Mouse (Mus musculus) CH12.LX (cell line): ENCODE results near the gene Usp49. TPM values are rescaled to one million over a fixed set of nuclear protein-coding genes. Genes with fewer than 3 reads are reported as not detected.

Experiments
- DNase-seq: peaks from one replicate; pipeline ENCODE4 v3.0.0-alpha.2; 2013; ENCODE audit errors: extremely low read depth
- H3K27ac ChIP-seq: 2 replicates; pipeline ENCODE4 v1.5.1; 2012; ENCODE audit warnings: low read depth, mild to moderate bottlenecking, control low read depth, moderate library complexity; ENCODE audit not compliant: insufficient read depth
- H3K27me3 ChIP-seq: replicated peaks from 2 replicates; pipeline ENCODE3; 2012; ENCODE audit warnings: inconsistent platforms
- H3K36me3 ChIP-seq, 2 experiments: replicated peaks in 1 of 2; 2 replicates each; pipeline versions ENCODE3 to v1.6.1; 2012; ENCODE audit warnings: inconsistent platforms in 1 of 2, low read length in 1 of 2, mild to moderate bottlenecking in 1 of 2, mixed read lengths in 1 of 2, moderate library complexity in 1 of 2; ENCODE audit not compliant: control insufficient read depth in 1 of 2, insufficient read depth in 1 of 2
- H3K4me1 ChIP-seq, 2 experiments: 2 replicates each; pipeline ENCODE4 v1.6.1; 2012; ENCODE audit warnings: inconsistent platforms in 1 of 2, moderate library complexity in 1 of 2; ENCODE audit not compliant: insufficient read depth in 2 of 2, control insufficient read depth in 1 of 2
- H3K4me2 ChIP-seq: 2 replicates; pipeline ENCODE4 v1.6.1; 2012; ENCODE audit warnings: low read depth, mild to moderate bottlenecking, control low read depth; ENCODE audit not compliant: poor library complexity, insufficient read depth, severe bottlenecking
- H3K4me3 ChIP-seq, 3 experiments: fragments of 150-350 bp in 1 of 3; sonication (generic) in 1 of 3; replicated peaks in 1 of 3; 2 replicates each; pipeline versions ENCODE3 to v1.5.1; 2011 to 2012; ENCODE audit warnings: low read depth in 2 of 3, low read length in 2 of 3, mild to moderate bottlenecking in 2 of 3, moderate library complexity in 2 of 3, control low read depth in 1 of 3, improper control_type of control experiment in 1 of 3, inconsistent platforms in 1 of 3, mixed read lengths in 1 of 3; ENCODE audit not compliant: poor library complexity in 1 of 3
- H3K79me2 ChIP-seq: replicated peaks from 2 replicates; pipeline ENCODE4 v1.6.1; 2012; ENCODE audit warnings: mild to moderate bottlenecking, moderate library complexity; ENCODE audit not compliant: control insufficient read depth, poor library complexity, insufficient read depth, severe bottlenecking; ENCODE audit errors: extremely low read depth
- H3K9ac ChIP-seq: 2 replicates; pipeline ENCODE4 v1.6.1; 2012; ENCODE audit warnings: low read depth, mild to moderate bottlenecking, control low read depth, moderate library complexity; ENCODE audit not compliant: insufficient read depth
- H3K9me3 ChIP-seq: replicated peaks from 2 replicates; pipeline ENCODE3; 2012; ENCODE audit warnings: low read length, inconsistent platforms, mixed read lengths
- BHLHE40 ChIP-seq: IDR thresholded peaks from 2 replicates; pipeline ENCODE4 v1.6.1; 2011; ENCODE audit warnings: mild to moderate bottlenecking, low read depth, low read length, improper control_type of control experiment
- CHD1 ChIP-seq: IDR thresholded peaks from 2 replicates; pipeline ENCODE4 v1.6.1; 2012; ENCODE audit warnings: low read depth, low read length, improper control_type of control experiment, inconsistent platforms
- E2F4 ChIP-seq: IDR thresholded peaks from 2 replicates; pipeline ENCODE4 v1.6.1; 2011; ENCODE audit warnings: low read depth, low read length, improper control_type of control experiment; ENCODE audit not compliant: insufficient replicate concordance
- ELF1 ChIP-seq: IDR thresholded peaks from 2 replicates; pipeline ENCODE4 v1.6.1; 2014; ENCODE audit warnings: low read depth, mild to moderate bottlenecking, inconsistent platforms, low read length, improper control_type of control experiment
- EP300 ChIP-seq: IDR thresholded peaks from 2 replicates; pipeline ENCODE4 v1.6.1; 2011; ENCODE audit warnings: low read length, improper control_type of control experiment
- ETS1 ChIP-seq: conservative IDR thresholded peaks from 2 replicates; pipeline ENCODE4 v1.6.1; 2012; ENCODE audit warnings: low read depth, mild to moderate bottlenecking, inconsistent platforms, low read length, improper control_type of control experiment, moderate library complexity
- GABPA ChIP-seq: IDR thresholded peaks from 2 replicates; pipeline ENCODE4 v1.6.1; 2012; ENCODE audit warnings: low read depth, low read length, improper control_type of control experiment, inconsistent platforms; ENCODE audit not compliant: insufficient replicate concordance
- IRF4 ChIP-seq: IDR thresholded peaks from 2 replicates; pipeline ENCODE4 v1.6.1; 2014; ENCODE audit warnings: low read depth, mild to moderate bottlenecking, inconsistent platforms, low read length, improper control_type of control experiment
- JUN ChIP-seq: IDR thresholded peaks from 2 replicates; pipeline ENCODE4 v1.6.1; 2011; ENCODE audit warnings: low read depth, mild to moderate bottlenecking, low read length, improper control_type of control experiment, moderate library complexity; ENCODE audit not compliant: insufficient read depth
- JUND ChIP-seq: conservative IDR thresholded peaks from 2 replicates; pipeline ENCODE4 v1.6.1; 2011; ENCODE audit warnings: low read depth, low read length, improper control_type of control experiment
- MAFK ChIP-seq: IDR thresholded peaks from 2 replicates; pipeline ENCODE4 v1.6.1; 2011; ENCODE audit warnings: low read length, improper control_type of control experiment; ENCODE audit not compliant: insufficient replicate concordance
- MEF2A ChIP-seq: IDR thresholded peaks from 2 replicates; pipeline ENCODE4 v1.6.1; 2014; ENCODE audit warnings: low read depth, mild to moderate bottlenecking, inconsistent platforms, low read length, improper control_type of control experiment, borderline replicate concordance
- MXI1 ChIP-seq: IDR thresholded peaks from 2 replicates; pipeline ENCODE4 v1.6.1; 2011; ENCODE audit warnings: mild to moderate bottlenecking, low read depth, low read length, improper control_type of control experiment
- MYC ChIP-seq: IDR thresholded peaks from 2 replicates; pipeline ENCODE4 v1.6.1; 2011; ENCODE audit warnings: low read depth, mild to moderate bottlenecking, improper control_type of control experiment, low read length
- NELFE ChIP-seq: IDR thresholded peaks from 2 replicates; pipeline ENCODE4 v1.6.1; 2011; ENCODE audit warnings: low read depth, low read length, improper control_type of control experiment
- NRF1 ChIP-seq: IDR thresholded peaks from 2 replicates; pipeline ENCODE4 v1.6.1; 2014; ENCODE audit warnings: low read depth, mild to moderate bottlenecking, inconsistent platforms, low read length, improper control_type of control experiment, moderate library complexity
- PAX5 ChIP-seq: IDR thresholded peaks from 2 replicates; pipeline ENCODE4 v1.6.1; 2012; ENCODE audit warnings: low read length, inconsistent platforms, mixed read lengths
- POLR2AphosphoS2 ChIP-seq: IDR thresholded peaks from 2 replicates; pipeline ENCODE4 v1.6.1; 2011; ENCODE audit warnings: low read depth, low read length, improper control_type of control experiment
- RAD21 ChIP-seq: IDR thresholded peaks from 2 replicates; pipeline ENCODE4 v1.6.1; 2011; ENCODE audit warnings: low read depth, mild to moderate bottlenecking, low read length, improper control_type of control experiment, moderate library complexity
- RCOR1 ChIP-seq: conservative IDR thresholded peaks from 2 replicates; pipeline ENCODE4 v1.6.1; 2012; ENCODE audit warnings: low read depth, mild to moderate bottlenecking, inconsistent platforms, low read length, improper control_type of control experiment
- SIN3A ChIP-seq: IDR thresholded peaks from 2 replicates; pipeline ENCODE4 v1.6.1; 2012; ENCODE audit warnings: low read length, improper control_type of control experiment, inconsistent platforms
- TCF12 ChIP-seq: IDR thresholded peaks from 2 replicates; pipeline ENCODE4 v1.6.1; 2014; ENCODE audit warnings: low read depth, mild to moderate bottlenecking, inconsistent platforms, low read length, improper control_type of control experiment
- UBTF ChIP-seq: IDR thresholded peaks from 2 replicates; pipeline ENCODE4 v1.6.1; 2012; ENCODE audit warnings: low read depth, mild to moderate bottlenecking, inconsistent platforms, low read length, improper control_type of control experiment, moderate library complexity
- ZC3H11A ChIP-seq: IDR thresholded peaks from 2 replicates; pipeline ENCODE4 v1.6.1; 2012; ENCODE audit warnings: low read depth, mild to moderate bottlenecking, inconsistent platforms, low read length, improper control_type of control experiment
- ZKSCAN1 ChIP-seq: IDR thresholded peaks from 2 replicates; pipeline ENCODE4 v1.6.1; 2012; ENCODE audit warnings: low read depth, inconsistent platforms, low read length, improper control_type of control experiment, borderline replicate concordance
- ZMIZ1 ChIP-seq: IDR thresholded peaks from 2 replicates; pipeline ENCODE4 v1.6.1; 2012; ENCODE audit warnings: low read depth, mild to moderate bottlenecking, inconsistent platforms, low read length, improper control_type of control experiment
- ZNF384 ChIP-seq: IDR thresholded peaks from 2 replicates; pipeline ENCODE4 v1.6.1; 2012; ENCODE audit warnings: low read depth, low read length, improper control_type of control experiment, inconsistent platforms
- dilution Hi-C: fragments of 300-500 bp; cut with MboI; formaldehyde crosslinking; loops from 2 replicates; pipeline ENCODE4 v1.14.3; 2020; ENCODE audit warnings: low sequenced_read_pairs; ENCODE audit not compliant: extremely low pct_unique_long_range_greater_than_20kb, extremely low pct_ligation_motif_present
- in situ Hi-C: fragments of 300-500 bp; cut with MboI; formaldehyde crosslinking; loops from 3 replicates; pipeline ENCODE4 v1.14.3; 2019; ENCODE audit warnings: low sequenced_read_pairs, low pct_ligation_motif_present, low pct_unique_long_range_greater_than_20kb, mixed read lengths
- polyA plus RNA-seq: library from polyadenylated mRNA; unstranded; fragments of >175 nt; gene quantifications from 2 replicates; pipeline ENCODE4 v1.2.1, GENCODE M21; 2012; ENCODE audit warnings: low read depth; ENCODE audit not compliant: insufficient read length
- total RNA-seq, 2 experiments: library from RNA; depleted of rRNA; stranded (reverse); fragments of 300-350 nt in 1 of 2; fragments of >200 nt in 1 of 2; gene quantifications; 2 replicates each; pipeline ENCODE4 v1.2.3; 2012 to 2014

The Usp49 gene
- total and polyA plus RNA-seq, 3 experiments = 2.6 to 4.3 (median 3.4) TPM

DNA sequence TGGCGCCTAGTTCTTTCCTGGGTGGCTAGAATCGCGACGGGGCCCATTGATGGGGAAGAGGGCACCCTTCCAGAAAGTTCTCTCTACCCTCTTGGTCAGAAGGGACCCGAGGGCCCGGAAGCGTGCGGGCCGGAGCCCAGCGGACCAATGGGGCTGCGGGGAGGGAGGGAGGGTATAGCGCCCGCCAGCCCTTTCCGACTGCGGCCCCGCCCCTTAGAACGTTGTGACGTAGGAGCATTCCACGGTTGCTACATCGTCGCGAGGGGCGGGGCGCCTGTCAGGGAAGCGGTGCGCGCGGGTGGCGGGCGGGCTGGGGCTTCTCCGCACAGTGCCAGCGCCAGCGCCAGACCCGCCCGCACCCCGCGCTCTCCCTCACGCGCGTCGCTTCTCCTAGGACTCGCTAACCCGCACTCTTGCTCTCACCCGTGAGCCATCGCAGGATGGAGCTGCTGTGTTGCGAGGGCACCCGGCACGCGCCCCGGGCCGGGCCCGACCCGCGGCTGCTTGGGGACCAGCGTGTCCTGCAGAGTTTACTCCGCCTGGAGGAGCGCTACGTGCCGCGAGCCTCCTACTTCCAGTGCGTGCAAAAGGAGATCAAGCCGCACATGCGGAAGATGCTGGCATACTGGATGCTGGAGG is 37.2 kb upstream of the Usp49 start (continued):
- no peak for TF ChIP-seq RCOR1
- TF ChIP-seq EP300 = no peak
- peak; percentile 64; the same call in 1 of the 2 replicates for TF ChIP-seq TCF12
- TF ChIP-seq, all 38 proteins: peak for 11

DNA sequence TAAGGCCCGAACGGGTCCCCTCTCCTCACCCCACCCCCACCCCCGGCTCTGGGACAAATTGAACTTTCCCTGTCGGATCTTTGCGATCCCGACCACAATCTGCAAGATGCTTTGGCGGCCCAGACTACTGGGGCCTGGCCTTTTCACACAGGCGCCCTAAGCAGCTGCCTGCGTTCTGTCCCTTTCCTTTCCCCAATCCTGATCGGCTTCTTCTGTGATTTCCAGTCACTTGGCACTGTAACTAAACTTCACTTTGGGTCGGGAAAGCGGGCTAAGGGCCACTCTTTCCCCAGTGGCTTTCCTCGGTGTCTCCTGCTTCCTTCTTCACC is 36.7 kb upstream of the Usp49 start:
- Histone ChIP-seq H3K27ac (peak overlapping the region; percentile 2; the same call in 1 of the 2 replicates), H3K4me3 (peak overlapping the region; percentile 64 to 89 (median 84))
- TF ChIP-seq UBTF (no peak), SIN3A (peak; percentile 20; the same call in 1 of the 2 replicates), BHLHE40 (no peak), ZMIZ1 (no peak)
- TF ChIP-seq, all 38 proteins: peak for 1
- H3K36me3 ChIP-seq = peaks cover 11 to 32% of the 10 kb centered on the region in 2 experiments
- H3K27me3 ChIP-seq = peaks cover 3% of the 10 kb centered on the region
- H3K79me2 ChIP-seq = peaks cover 10% of the 10 kb centered on the region; the same call in 1 of the 2 replicates
- H3K4me1 ChIP-seq = peaks cover 11 to 35% of the 10 kb centered on the region in 2 experiments
- peak overlapping the region; percentile 82 for H3K4me2 ChIP-seq
- no peaks in the 10 kb centered on the region for H3K9me3 ChIP-seq
- no peak for DNase-seq
- peak overlapping the region; percentile 70 for H3K9ac ChIP-seq
- dilution Hi-C loops = no loop called here
- in situ Hi-C loops = no loop called here

GRCm38 (mm10) chr17:47594183-47594968 is 36.1 kb upstream of the Usp49 start:
- dilution Hi-C loops (no loop called here), in situ Hi-C loops (no loop called here)
- Histone ChIP-seq H3K79me2 (peaks cover 10% of the 10 kb centered on the region; the same call in 1 of the 2 replicates), H3K36me3 (peaks cover 16 to 37% of the 10 kb centered on the region in 2 experiments), H3K27ac (peak overlapping the region; percentile 2; the same call in 1 of the 2 replicates), H3K27me3 (peaks cover 2% of the 10 kb centered on the region), H3K9me3 (no peaks in the 10 kb centered on the region), H3K4me3 (peak overlapping the region; percentile 64 to 89 (median 84)), H3K4me1 (peaks cover 11 to 35% of the 10 kb centered on the region in 2 experiments), H3K4me2 (peak overlapping the region; percentile 82), H3K9ac (peak overlapping the region; percentile 70)
- no peak for DNase-seq
- TF ChIP-seq JUN (no peak), MAFK (no peak), MXI1 (no peak; the same call in 1 of the 2 replicates), PAX5 (no peak), NRF1 (no peak), RCOR1 (no peak), SIN3A (peak; percentile 38), NELFE (no peak), MYC (no peak), POLR2AphosphoS2 (no peak), IRF4 (peak; percentile 21; the same call in 1 of the 2 replicates), RAD21 (no peak), ETS1 (peak; percentile 30; the same call in 1 of the 2 replicates), CHD1 (no peak), MEF2A (no peak; the same call in 1 of the 2 replicates), ELF1 (peak; percentile 14; the same call in 1 of the 2 replicates), JUND (no peak), ZC3H11A (no peak), ZKSCAN1 (no peak), GABPA (no peak), ZNF384 (no peak), E2F4 (no peak)
